Mouse (Mus musculus): ENCODE data around the gene Coro1a. TPM values are rescaled to one million over a fixed set of nuclear protein-coding genes. Genes with fewer than 3 reads are reported as not detected.

Gene Coro1a
- polyA plus RNA-seq, 1 experiment from 2014 or later, result 50.1 TPM

DNA sequence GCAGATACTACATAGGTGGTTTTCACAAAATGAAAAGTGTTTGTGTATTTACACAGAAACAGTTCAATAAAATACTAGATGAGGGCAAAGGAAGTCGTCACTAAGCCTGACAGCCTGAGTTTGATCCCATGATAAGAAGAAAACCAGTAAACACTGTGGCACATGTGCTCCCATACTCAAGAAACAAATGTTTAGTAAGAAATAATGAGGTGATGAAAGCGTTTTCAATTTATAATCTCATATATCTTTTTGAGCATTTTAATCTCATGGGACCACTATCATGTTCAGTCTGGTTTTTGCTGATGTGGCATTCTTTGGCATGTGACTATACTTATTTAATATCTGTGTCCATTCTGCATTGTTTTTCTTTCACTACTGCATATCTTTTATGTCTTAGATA, 53.6 kb downstream of the Coro1a start:
- no peaks in the 10 kb centered on the region for H3K36me3 ChIP-seq
- H3K9me3 ChIP-seq, result no peaks in the 10 kb centered on the region
- no peaks in the 10 kb centered on the region for H3K27me3 ChIP-seq (replicated peaks)
- no peak for ATAC-seq (ENCODE audit: insufficient read depth, low FRiP score, low read depth)
- no peak overlapping the region for H3K4me3 ChIP-seq (replicated peaks)
- WGBS, result 73% methylated on average over 2 of the region's 2 CpGs
- H3K27ac ChIP-seq, result no peak overlapping the region
- no peak overlapping the region for H3K4me2 ChIP-seq
- no peaks in the 10 kb centered on the region for H3K4me1 ChIP-seq
- H3K9ac ChIP-seq, result no peak overlapping the region

GRCm38 (mm10) chr7:126650852-126651251, 56.7 kb downstream of the Coro1a start:
- H3K4me3 ChIP-seq (replicated peaks), result no peak overlapping the region
- H3K27me3 ChIP-seq (replicated peaks), result no peaks in the 10 kb centered on the region
- H3K36me3 ChIP-seq, result no peaks in the 10 kb centered on the region
- no peak overlapping the region for H3K4me2 ChIP-seq
- H3K27ac ChIP-seq, result no peak overlapping the region
- H3K9me3 ChIP-seq, result no peaks in the 10 kb centered on the region
- WGBS, result 30% methylated on average over 2 of the region's 2 CpGs
- no peak for ATAC-seq (ENCODE audit: insufficient read depth, low FRiP score, low read depth)
- no peak overlapping the region for H3K9ac ChIP-seq
- no peaks in the 10 kb centered on the region for H3K4me1 ChIP-seq

Other genes starting within 250 kb of the Coro1a start
- gene Atp2a1, start 244.7 kb downstream of the Coro1a start, polyA plus RNA-seq (2015; fragmentation: Nextera tagmentation; extraction: Ambion mirVana), result 1.7 and 5.7 TPM in 2 replicates
- 39.2 and 44.4 TPM in 2 replicates for gene Sh2b1, start 232.4 kb downstream of the Coro1a start, polyA plus RNA-seq (2015; fragmentation: Nextera tagmentation; extraction: Ambion mirVana)
- gene Tufm, start 220.4 kb downstream of the Coro1a start, polyA plus RNA-seq (2015; fragmentation: Nextera tagmentation; extraction: Ambion mirVana), result 149 and 158 TPM in 2 replicates
- gene Atxn2l, start 204.3 kb downstream of the Coro1a start, polyA plus RNA-seq (2015; fragmentation: Nextera tagmentation; extraction: Ambion mirVana), result 44.5 and 53.3 TPM in 2 replicates
- gene Eif3c, start 141.4 kb downstream of the Coro1a start, polyA plus RNA-seq (2015; fragmentation: Nextera tagmentation; extraction: Ambion mirVana), result 188 and 196 TPM in 2 replicates
- 1.2 and 1.3 TPM in 2 replicates for gene Apobr, start 122.8 kb downstream of the Coro1a start, polyA plus RNA-seq (2015; fragmentation: Nextera tagmentation; extraction: Ambion mirVana)
- gene Cln3, start 122.0 kb downstream of the Coro1a start, polyA plus RNA-seq (2015; fragmentation: Nextera tagmentation; extraction: Ambion mirVana), result 30.4 and 33.1 TPM in 2 replicates
- gene Il27, start 112.8 kb downstream of the Coro1a start, polyA plus RNA-seq (2015; fragmentation: Nextera tagmentation; extraction: Ambion mirVana), result 0.13 and 0.26 TPM in 2 replicates
- 156 and 197 TPM in 2 replicates for gene Nupr1, start 76.9 kb downstream of the Coro1a start, polyA plus RNA-seq (2015; fragmentation: Nextera tagmentation; extraction: Ambion mirVana)
- gene Sgf29, start 58.5 kb downstream of the Coro1a start, polyA plus RNA-seq (2015; fragmentation: Nextera tagmentation; extraction: Ambion mirVana), result 43.5 and 53.8 TPM in 2 replicates
- 7.1 and 9.7 TPM in 2 replicates for gene Sult1a1, start 31.4 kb downstream of the Coro1a start, polyA plus RNA-seq (2015; fragmentation: Nextera tagmentation; extraction: Ambion mirVana)
- 105 and 114 TPM in 2 replicates for gene Bola2, start 12.4 kb downstream of the Coro1a start, polyA plus RNA-seq (2015; fragmentation: Nextera tagmentation; extraction: Ambion mirVana)
- 7.9 and 9.6 TPM in 2 replicates for gene Slx1b, start 12.0 kb downstream of the Coro1a start, polyA plus RNA-seq (2015; fragmentation: Nextera tagmentation; extraction: Ambion mirVana)
- gene Mapk3, start 51.8 kb upstream of the Coro1a start, polyA plus RNA-seq (2015; fragmentation: Nextera tagmentation; extraction: Ambion mirVana), result 99.9 TPM in 2 replicates
- 3.1 and 3.3 TPM in 2 replicates for gene Gdpd3, start 58.5 kb upstream of the Coro1a start, polyA plus RNA-seq (2015; fragmentation: Nextera tagmentation; extraction: Ambion mirVana)
- gene Ypel3, start 69.2 kb upstream of the Coro1a start, polyA plus RNA-seq (2015; fragmentation: Nextera tagmentation; extraction: Ambion mirVana), result 81.9 and 93.0 TPM in 2 replicates
- 0.46 and 0.66 TPM in 2 replicates for gene Tbx6, start 73.7 kb upstream of the Coro1a start, polyA plus RNA-seq (2015; fragmentation: Nextera tagmentation; extraction: Ambion mirVana)
- gene Ppp4c, start 84.7 kb upstream of the Coro1a start, polyA plus RNA-seq (2015; fragmentation: Nextera tagmentation; extraction: Ambion mirVana), result 237 and 240 TPM in 2 replicates
- gene Fam57b, start 89.9 kb upstream of the Coro1a start, polyA plus RNA-seq (2015; fragmentation: Nextera tagmentation; extraction: Ambion mirVana), result 0.73 and 0.74 TPM in 2 replicates
- not detected in 2 replicates for gene 4930451I11Rik, start 123.9 kb upstream of the Coro1a start, polyA plus RNA-seq (2015; fragmentation: Nextera tagmentation; extraction: Ambion mirVana)
- 0.62 and 0.74 TPM in 2 replicates for gene Doc2a, start 139.6 kb upstream of the Coro1a start, polyA plus RNA-seq (2015; fragmentation: Nextera tagmentation; extraction: Ambion mirVana)
- gene Hirip3, start 154.2 kb upstream of the Coro1a start, polyA plus RNA-seq (2015; fragmentation: Nextera tagmentation; extraction: Ambion mirVana), result 28.5 and 28.8 TPM in 2 replicates
- 60.1 and 68.3 TPM in 2 replicates for gene Ino80e, start 154.6 kb upstream of the Coro1a start, polyA plus RNA-seq (2015; fragmentation: Nextera tagmentation; extraction: Ambion mirVana)
- gene Taok2, start 176.9 kb upstream of the Coro1a start, polyA plus RNA-seq (2015; fragmentation: Nextera tagmentation; extraction: Ambion mirVana), result 38.3 and 40.1 TPM in 2 replicates
- gene Tmem219, start 215.1 kb upstream of the Coro1a start, polyA plus RNA-seq (2015; fragmentation: Nextera tagmentation; extraction: Ambion mirVana), result 32.0 and 33.4 TPM in 2 replicates
- 15.0 and 15.1 TPM in 2 replicates for gene Kctd13, start 221.1 kb upstream of the Coro1a start, polyA plus RNA-seq (2015; fragmentation: Nextera tagmentation; extraction: Ambion mirVana)
- gene Asphd1, start 241.8 kb upstream of the Coro1a start, polyA plus RNA-seq (2015; fragmentation: Nextera tagmentation; extraction: Ambion mirVana), result 0.37 and 0.44 TPM in 2 replicates
- 1.5 and 2.3 TPM in 2 replicates for gene Sez6l2, start 242.8 kb upstream of the Coro1a start, polyA plus RNA-seq (2015; fragmentation: Nextera tagmentation; extraction: Ambion mirVana)

All from stomach, embryonic 15.5 days (tissue).